Mouse (Mus musculus) embryonic facial prominence, embryonic 14.5 days (tissue): ENCODE measurements around the gene Prdx6b. TPM values are rescaled to one million over a fixed set of nuclear protein-coding genes. Genes with fewer than 3 reads are reported as not detected.

ENCODE experiments used
- ATAC-seq: fragments of 200-750 bp; cut with Nextera tagmentation; 2 replicates; pipeline ENCODE4 v1.8.0; 2017; ENCODE audit warnings: low read depth, moderate number of reproducible peaks, moderate TSS enrichment
- DNase-seq: peaks from one replicate; pipeline ENCODE4 v3.0.0-alpha.2; 2015; ENCODE audit warnings: low spot score
- H3K27ac ChIP-seq: fragments of 300-500 bp; sonication (generic); replicated peaks from 2 replicates; pipeline ENCODE4 v1.5.1; 2014; ENCODE audit warnings: low read depth, mild to moderate bottlenecking, low read length, moderate library complexity
- H3K27me3 ChIP-seq: fragments of 300-500 bp; sonication (generic); replicated peaks from 2 replicates; pipeline ENCODE4 v1.6.1; 2014; ENCODE audit warnings: low read length; ENCODE audit not compliant: control insufficient read depth, insufficient read depth
- H3K36me3 ChIP-seq: fragments of 300-500 bp; sonication (generic); 2 replicates; pipeline ENCODE4 v1.6.1; 2014; ENCODE audit warnings: low read length, mixed read lengths; ENCODE audit not compliant: control insufficient read depth, insufficient read depth
- H3K4me1 ChIP-seq: fragments of 300-500 bp; sonication (generic); 2 replicates; pipeline ENCODE4 v1.6.1; 2014; ENCODE audit warnings: antibody characterized with exemption, low read length; ENCODE audit not compliant: control insufficient read depth, insufficient read depth
- H3K4me2 ChIP-seq: fragments of 300-500 bp; sonication (generic); 2 replicates; pipeline ENCODE4 v1.6.1; 2014; ENCODE audit warnings: low read depth, mild to moderate bottlenecking, low read length, moderate library complexity, mixed read lengths
- H3K4me3 ChIP-seq: fragments of 300-500 bp; sonication (generic); 2 replicates; pipeline ENCODE4 v1.5.1; 2014; ENCODE audit warnings: low read depth, mild to moderate bottlenecking, low read length
- H3K9ac ChIP-seq: fragments of 300-500 bp; sonication (generic); 2 replicates; pipeline ENCODE4 v1.6.1; 2014; ENCODE audit warnings: low read depth, mild to moderate bottlenecking, low read length, moderate library complexity, mixed read lengths
- H3K9me3 ChIP-seq: fragments of 300-500 bp; sonication (generic); 2 replicates; pipeline ENCODE4 v1.6.1; 2016; ENCODE audit warnings: low read length; ENCODE audit not compliant: control insufficient read depth
- WGBS: fragments of 180-500 bp; shearing (Covaris S2); extraction: QIAGEN DNeasy Blood & Tissue Kit; methylation state at CpG from one replicate; pipeline ENCODE4 v1.1.7; 2014; 5-methylcytosine and 5-hydroxymethylcytosine counted together
- polyA plus RNA-seq: library from polyadenylated mRNA; unstranded; fragments of >200 nt; fragmentation: Nextera tagmentation; extraction: Ambion mirVana; gene quantifications from 2 replicates; pipeline ENCODE4 v1.2.1, GENCODE M21; 2014

Gene Prdx6b
- not detected in 2 replicates for polyA plus RNA-seq

GRCm38 (mm10) chr2:80292172-80292571 lies at the start of gene Prdx6b:
Gene Prdx6b (plus strand): TSS chr2:80292472.
- H3K4me3 ChIP-seq: no peak within 1 kb of the TSS
- H3K36me3 ChIP-seq: no peaks in the 10 kb centered on the region
- no peak within 1 kb of the TSS for H3K27ac ChIP-seq
- no peak within 1 kb of the TSS for H3K9ac ChIP-seq
- WGBS: 79% methylated on average over 8 of the region's 8 CpGs
- DNase-seq: no peak
- no peak for ATAC-seq
- no peaks in the 10 kb centered on the region for H3K9me3 ChIP-seq
- no peaks in the 10 kb centered on the region for H3K4me1 ChIP-seq
- no peaks in the 10 kb centered on the region for H3K27me3 ChIP-seq
- no peak within 1 kb of the TSS for H3K4me2 ChIP-seq

GRCm38 (mm10) chr2:80247466-80247865 lies 44.8 kb upstream of the Prdx6b start:
- Histone ChIP-seq H3K9me3 (no peaks in the 10 kb centered on the region), H3K9ac (no peak overlapping the region), H3K36me3 (no peaks in the 10 kb centered on the region), H3K27me3 (no peaks in the 10 kb centered on the region), H3K4me1 (no peaks in the 10 kb centered on the region), H3K27ac (no peak overlapping the region), H3K4me3 (no peak overlapping the region), H3K4me2 (no peak overlapping the region)
- DNase-seq (peak; percentile 57), ATAC-seq (no peak)
- 67% methylated on average over 3 of the region's 3 CpGs for WGBS

DNA sequence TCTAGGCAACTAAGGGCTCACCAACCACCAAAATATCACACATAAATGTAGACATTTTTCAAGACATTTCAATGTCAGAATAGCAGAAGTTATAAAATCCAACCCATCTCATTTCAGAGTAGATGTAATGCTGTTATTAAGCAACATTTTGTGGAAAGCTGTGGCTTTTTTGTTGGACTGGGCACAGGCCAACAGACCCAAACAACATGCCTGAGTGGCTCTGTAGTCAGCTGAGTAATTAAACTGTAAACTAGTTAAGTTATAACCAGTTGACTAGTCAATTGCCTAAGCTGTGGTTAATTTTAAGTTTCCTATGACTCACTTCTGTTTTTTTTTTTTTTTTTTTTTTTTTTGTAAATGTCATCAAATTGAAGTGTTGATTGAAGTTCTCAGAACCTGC lies 44.4 kb upstream of the Prdx6b start:
- Histone ChIP-seq H3K9ac (no peak overlapping the region), H3K36me3 (no peaks in the 10 kb centered on the region), H3K27me3 (no peaks in the 10 kb centered on the region), H3K4me3 (no peak overlapping the region), H3K9me3 (no peaks in the 10 kb centered on the region), H3K27ac (no peak overlapping the region), H3K4me1 (no peaks in the 10 kb centered on the region), H3K4me2 (no peak overlapping the region)
- no peak for ATAC-seq
- DNase-seq: no peak

GRCm38 (mm10) chr2:80259888-80260672 lies 32.2 kb upstream of the Prdx6b start:
- peak; percentile 57 for DNase-seq
- Histone ChIP-seq H3K4me1 (no peaks in the 10 kb centered on the region), H3K9me3 (no peaks in the 10 kb centered on the region), H3K9ac (no peak overlapping the region), H3K27me3 (no peaks in the 10 kb centered on the region), H3K4me3 (no peak overlapping the region), H3K4me2 (no peak overlapping the region), H3K27ac (no peak overlapping the region), H3K36me3 (no peaks in the 10 kb centered on the region)
- no peak for ATAC-seq
- 79% methylated on average over 3 of the region's 3 CpGs for WGBS

- ATAC-seq (no peak), DNase-seq (peak; percentile 81)
- Histone ChIP-seq H3K4me2 (peak overlapping the region; percentile 39), H3K4me3 (no peak overlapping the region), H3K27me3 (no peaks in the 10 kb centered on the region), H3K9me3 (no peaks in the 10 kb centered on the region), H3K36me3 (no peaks in the 10 kb centered on the region), H3K27ac (no peak overlapping the region), H3K9ac (no peak overlapping the region), H3K4me1 (no peaks in the 10 kb centered on the region)
- 16% methylated on average over 11 of the region's 11 CpGs for WGBS
Measured at GRCm38 (mm10) chr2:80266894-80267293, 25.4 kb upstream of the Prdx6b start.

- no peaks in the 10 kb centered on the region for H3K9me3 ChIP-seq
- H3K27ac ChIP-seq: no peak overlapping the region
- H3K27me3 ChIP-seq: no peaks in the 10 kb centered on the region
- no peak overlapping the region for H3K4me3 ChIP-seq
- no peaks in the 10 kb centered on the region for H3K4me1 ChIP-seq
- DNase-seq (peak; percentile 75), ATAC-seq (no peak)
- no peak overlapping the region for H3K9ac ChIP-seq
- H3K4me2 ChIP-seq: no peak overlapping the region
- no peaks in the 10 kb centered on the region for H3K36me3 ChIP-seq
- WGBS: 58% methylated on average over 4 of the region's 4 CpGs
Measured at GRCm38 (mm10) chr2:80268053-80268452, 24.2 kb upstream of the Prdx6b start.

DNA sequence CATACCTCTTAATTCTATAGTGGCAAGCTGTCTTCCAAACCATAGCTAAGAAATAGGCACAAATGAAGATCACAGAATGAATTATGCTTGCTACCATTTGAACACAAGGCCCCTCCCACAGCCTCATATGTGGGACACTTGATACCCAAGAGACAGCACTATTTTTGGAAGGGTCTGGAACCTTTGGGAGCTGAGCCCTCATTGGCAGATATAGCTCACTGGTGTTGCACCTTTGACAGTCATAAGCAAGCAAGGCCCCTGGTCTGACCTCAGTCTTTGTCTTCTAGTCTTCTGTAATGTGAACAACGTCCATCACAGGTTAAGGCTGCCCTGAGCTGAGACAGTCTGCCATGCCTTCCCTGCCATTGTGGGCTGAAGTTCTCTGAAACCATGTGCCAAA lies 20.8 kb upstream of the Prdx6b start:
- Histone ChIP-seq H3K4me2 (no peak overlapping the region), H3K4me3 (no peak overlapping the region), H3K27me3 (no peaks in the 10 kb centered on the region), H3K4me1 (no peaks in the 10 kb centered on the region), H3K27ac (no peak overlapping the region), H3K9me3 (no peaks in the 10 kb centered on the region), H3K36me3 (no peaks in the 10 kb centered on the region), H3K9ac (no peak overlapping the region)
- ATAC-seq (no peak), DNase-seq (no peak)
- WGBS: 75% methylated on average over 1 of the region's 1 CpGs

- Histone ChIP-seq H3K4me3 (no peak overlapping the region), H3K27ac (no peak overlapping the region), H3K27me3 (no peaks in the 10 kb centered on the region), H3K9me3 (no peaks in the 10 kb centered on the region), H3K4me2 (no peak overlapping the region), H3K4me1 (no peaks in the 10 kb centered on the region), H3K9ac (no peak overlapping the region), H3K36me3 (no peaks in the 10 kb centered on the region)
- no peak for ATAC-seq
- DNase-seq: no peak
- WGBS: 89% methylated on average over 3 of the region's 3 CpGs
Measured at GRCm38 (mm10) chr2:80273038-80273437, 19.2 kb upstream of the Prdx6b start.

DNA sequence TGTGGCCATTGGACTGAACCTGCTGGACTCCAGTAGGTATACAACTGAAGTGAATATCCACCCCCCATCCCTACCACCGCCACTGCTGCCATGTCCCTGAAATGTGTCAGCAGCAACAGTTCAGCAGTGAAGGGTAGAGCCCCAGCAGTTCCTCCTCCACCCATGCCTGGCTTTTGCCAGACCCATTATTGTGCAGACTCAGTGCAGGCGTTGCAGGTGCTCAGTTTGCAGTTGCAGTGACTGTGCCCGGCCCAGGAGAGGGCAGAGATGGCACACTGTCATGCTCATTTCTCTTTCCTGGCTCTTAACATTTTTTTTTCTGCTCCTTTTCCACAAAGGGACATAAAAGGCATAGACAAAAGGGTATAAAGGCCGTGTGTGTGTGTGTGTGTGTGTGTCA lies 18.5 kb upstream of the Prdx6b start:
- no peak overlapping the region for H3K9ac ChIP-seq
- no peak overlapping the region for H3K27ac ChIP-seq
- no peak overlapping the region for H3K4me2 ChIP-seq
- H3K9me3 ChIP-seq: no peaks in the 10 kb centered on the region
- DNase-seq (no peak), ATAC-seq (no peak)
- no peaks in the 10 kb centered on the region for H3K27me3 ChIP-seq
- WGBS: 75% methylated on average over 4 of the region's 4 CpGs
- no peak overlapping the region for H3K4me3 ChIP-seq
- H3K4me1 ChIP-seq: no peaks in the 10 kb centered on the region
- no peaks in the 10 kb centered on the region for H3K36me3 ChIP-seq
